Mouse (Mus musculus) 3134 (cell line): Measurements from ENCODE around the gene Actr10.

Source experiments
- DNase-seq: peaks from one replicate; pipeline ENCODE4 v3.0.0-alpha.2; 2011; ENCODE audit warnings: low spot score; ENCODE audit not compliant: insufficient read length; ENCODE audit errors: extremely low read depth

The Actr10 gene

GRCm38 (mm10) chr12:70937571-70938384 is at the start of gene Actr10:
TSS of gene Actr10 (plus strand) at chr12:70937857.
- peak; percentile 90 for DNase-seq

GRCm38 (mm10) chr12:70890405-70890804 is 47.3 kb upstream of the Actr10 start:
- no peak for DNase-seq

- no peak for DNase-seq
Observed at GRCm38 (mm10) chr12:70890874-70891470, 46.7 kb upstream of the Actr10 start.

GRCm38 (mm10) chr12:70895275-70895674 is 42.4 kb upstream of the Actr10 start:
- DNase-seq = no peak

GRCm38 (mm10) chr12:70896068-70896467 is 41.6 kb upstream of the Actr10 start:
- no peak for DNase-seq

- no peak for DNase-seq
Observed at GRCm38 (mm10) chr12:70897434-70897833, 40.2 kb upstream of the Actr10 start.

GRCm38 (mm10) chr12:70898450-70898849 is 39.2 kb upstream of the Actr10 start:
- DNase-seq = no peak

- DNase-seq = no peak
Observed at GRCm38 (mm10) chr12:70904471-70904870, 33.2 kb upstream of the Actr10 start.

- DNase-seq = no peak
Observed at GRCm38 (mm10) chr12:70906867-70907266, 30.8 kb upstream of the Actr10 start.

GRCm38 (mm10) chr12:70907651-70908050 is 30.0 kb upstream of the Actr10 start:
- DNase-seq = no peak

- no peak for DNase-seq
Observed at GRCm38 (mm10) chr12:70908076-70908475, 29.6 kb upstream of the Actr10 start.

GRCm38 (mm10) chr12:70910241-70910720 is 27.4 kb upstream of the Actr10 start:
- peak; percentile 68 for DNase-seq

GRCm38 (mm10) chr12:70911029-70911428 is 26.6 kb upstream of the Actr10 start:
- peak; percentile 60 for DNase-seq

- DNase-seq = no peak
Observed at GRCm38 (mm10) chr12:70911676-70912379, 25.8 kb upstream of the Actr10 start.

GRCm38 (mm10) chr12:70913429-70913828 is 24.2 kb upstream of the Actr10 start:
- peak; percentile 63 for DNase-seq

GRCm38 (mm10) chr12:70914387-70914786 is 23.3 kb upstream of the Actr10 start:
- no peak for DNase-seq

GRCm38 (mm10) chr12:70929781-70930180 is 7.9 kb upstream of the Actr10 start:
- no peak for DNase-seq

- DNase-seq = peak; percentile 49
Observed at GRCm38 (mm10) chr12:70937150-70937549, 507 bp upstream of the Actr10 start.

GRCm38 (mm10) chr12:70940806-70941205 is 3.1 kb downstream of the Actr10 start:
- no peak for DNase-seq

GRCm38 (mm10) chr12:70944181-70944580 is 6.5 kb downstream of the Actr10 start:
- DNase-seq = no peak

GRCm38 (mm10) chr12:70946585-70947256 is 9.1 kb downstream of the Actr10 start:
- DNase-seq = peak; percentile 8
